Mouse (Mus musculus) intestine, postnatal 0 days (tissue): ENCODE results near the gene Acap2. TPM values are rescaled to one million over a fixed set of nuclear protein-coding genes. Genes with fewer than 3 reads are reported as not detected.

ENCODE experiments used
- ATAC-seq: fragments of 200-750 bp; cut with Nextera tagmentation; 2 replicates; pipeline ENCODE4 v1.8.0; 2017; ENCODE audit warnings: mild to moderate bottlenecking, moderate TSS enrichment, moderate library complexity
- H3K27ac ChIP-seq: fragments of 300-500 bp; sonication (generic); 2 replicates; pipeline ENCODE4 v1.5.1; 2014; ENCODE audit warnings: mild to moderate bottlenecking, low read depth, low read length, moderate library complexity
- H3K27me3 ChIP-seq: fragments of 300-500 bp; sonication (generic); replicated peaks from 2 replicates; pipeline ENCODE4 v1.6.1; 2014; ENCODE audit warnings: low read length, mixed read lengths; ENCODE audit not compliant: control insufficient read depth, insufficient read depth
- H3K36me3 ChIP-seq: fragments of 300-500 bp; sonication (generic); 2 replicates; pipeline ENCODE4 v1.6.1; 2014; ENCODE audit warnings: mild to moderate bottlenecking, moderate library complexity; ENCODE audit not compliant: control insufficient read depth, insufficient read depth
- H3K4me1 ChIP-seq: fragments of 300-500 bp; sonication (generic); replicated peaks from 2 replicates; pipeline ENCODE4 v1.6.1; 2014; ENCODE audit warnings: antibody characterized with exemption, low read length, mixed read lengths; ENCODE audit not compliant: control insufficient read depth, insufficient read depth
- H3K4me2 ChIP-seq: fragments of 300-500 bp; sonication (generic); replicated peaks from 2 replicates; pipeline ENCODE4 v1.6.1; 2014; ENCODE audit warnings: low read depth, mild to moderate bottlenecking, moderate library complexity
- H3K4me3 ChIP-seq: fragments of 300-500 bp; sonication (generic); 2 replicates; pipeline ENCODE4 v1.5.1; 2014; ENCODE audit warnings: low read depth, low read length
- H3K9ac ChIP-seq: fragments of 300-500 bp; sonication (generic); 2 replicates; pipeline ENCODE4 v1.6.1; 2014; ENCODE audit warnings: mild to moderate bottlenecking, low read depth, low read length
- H3K9me3 ChIP-seq: fragments of 300-500 bp; sonication (generic); 2 replicates; pipeline ENCODE4 v1.6.1; 2016; ENCODE audit warnings: mixed run types; ENCODE audit not compliant: control insufficient read depth
- CTCF ChIP-seq: sonication (generic); IDR thresholded peaks from 2 replicates; pipeline ENCODE4 v1.5.1; 2016; ENCODE audit warnings: low read depth, mild to moderate bottlenecking, control low read depth, antibody characterized with exemption, moderate library complexity
- WGBS: fragments of 180-500 bp; shearing (Covaris S2); extraction: QIAGEN DNeasy Blood & Tissue Kit; methylation state at CpG from one replicate; pipeline ENCODE4 v1.1.7; 2014; 5-methylcytosine and 5-hydroxymethylcytosine counted together
- polyA plus RNA-seq: library from polyadenylated mRNA; unstranded; fragments of >200 nt; fragmentation: Nextera tagmentation; extraction: Ambion mirVana; gene quantifications from 2 replicates; pipeline ENCODE4 v1.2.1, GENCODE M21; 2015

Acap2 gene
- polyA plus RNA-seq, 1 experiment from 2014 or later: 10.6 TPM

- Histone ChIP-seq H3K9ac (no peak overlapping the region), H3K27ac (no peak overlapping the region), H3K27me3 (no peaks in the 10 kb centered on the region), H3K4me3 (no peak overlapping the region), H3K4me2 (peak overlapping the region; percentile 57), H3K4me1 (no peaks in the 10 kb centered on the region; the same call in 1 of the 2 replicates), H3K36me3 (no peaks in the 10 kb centered on the region), H3K9me3 (no peaks in the 10 kb centered on the region)
- ATAC-seq: no peak
- WGBS: 22% methylated on average over 4 of the region's 4 CpGs
- no peak for TF ChIP-seq CTCF
These were observed 32.1 kb upstream of the Acap2 start for GRCm38 (mm10) chr16:31233167-31233498.

DNA sequence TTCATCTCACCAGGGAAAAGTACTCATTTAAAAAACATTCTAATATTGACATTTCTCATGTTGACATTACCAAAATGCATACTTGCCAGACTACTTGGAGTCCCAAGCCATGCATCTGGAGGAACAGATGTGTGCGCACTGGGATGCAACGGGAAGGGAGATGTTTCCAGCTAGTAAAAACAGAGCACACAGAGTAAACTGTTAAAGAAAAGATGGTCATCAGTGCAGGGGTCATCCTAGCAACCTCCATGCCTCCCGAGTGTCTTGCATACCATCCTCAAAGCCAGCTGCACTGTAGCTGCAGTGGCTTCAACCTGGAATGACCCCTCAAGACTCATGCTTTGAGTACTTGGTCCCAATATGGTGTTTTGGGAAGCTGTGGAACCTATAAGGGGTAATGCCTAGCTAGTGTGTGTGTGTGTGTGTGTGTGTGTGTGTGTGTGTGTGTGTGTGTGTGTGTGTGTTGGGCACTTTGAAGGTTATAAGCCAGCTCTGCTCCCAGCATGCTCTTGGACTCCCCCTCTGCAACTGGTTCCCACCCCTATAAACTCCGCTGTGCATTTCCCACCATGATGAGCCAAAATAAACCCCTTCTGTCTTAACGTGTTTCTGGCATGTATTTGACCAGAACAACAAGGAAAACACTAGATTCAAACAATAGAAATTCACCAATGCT, 31.6 kb upstream of the Acap2 start:
- no peak overlapping the region for H3K27ac ChIP-seq
- H3K9me3 ChIP-seq: no peaks in the 10 kb centered on the region
- WGBS: 54% methylated on average over 5 of the region's 5 CpGs
- no peak overlapping the region for H3K4me2 ChIP-seq
- H3K27me3 ChIP-seq: no peaks in the 10 kb centered on the region
- no peak overlapping the region for H3K9ac ChIP-seq
- no peaks in the 10 kb centered on the region for H3K36me3 ChIP-seq
- no peak for ATAC-seq
- no peak overlapping the region for H3K4me3 ChIP-seq
- H3K4me1 ChIP-seq: no peaks in the 10 kb centered on the region; the same call in 1 of the 2 replicates
- no peak for TF ChIP-seq CTCF

DNA sequence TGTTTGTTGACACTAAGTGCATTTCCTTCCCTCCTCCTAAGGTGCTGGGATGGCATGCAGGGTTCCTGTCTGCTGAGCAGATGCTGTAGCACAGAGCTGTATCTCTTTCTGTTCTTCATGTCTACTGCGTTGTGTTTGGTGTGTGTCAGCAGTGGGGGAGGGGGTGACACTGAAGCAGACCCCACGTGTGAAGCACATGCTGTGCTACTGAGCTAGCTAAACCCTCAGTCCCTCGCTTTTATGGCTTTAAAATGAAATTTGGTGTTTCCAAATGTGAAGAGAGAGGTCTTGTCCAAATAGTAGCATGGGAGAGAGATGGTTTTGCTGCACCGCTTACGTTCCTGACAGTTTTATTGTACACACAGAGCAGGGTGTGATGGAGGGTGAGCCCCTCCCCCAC, 30.5 kb upstream of the Acap2 start:
- no peaks in the 10 kb centered on the region for H3K36me3 ChIP-seq
- H3K27me3 ChIP-seq: no peaks in the 10 kb centered on the region
- H3K9me3 ChIP-seq: no peaks in the 10 kb centered on the region
- TF ChIP-seq CTCF: no peak
- 63% methylated on average over 5 of the region's 5 CpGs for WGBS
- ATAC-seq: no peak
- H3K4me1 ChIP-seq: no peaks in the 10 kb centered on the region; the same call in 1 of the 2 replicates
- no peak overlapping the region for H3K4me2 ChIP-seq
- no peak overlapping the region for H3K4me3 ChIP-seq
- no peak overlapping the region for H3K9ac ChIP-seq
- H3K27ac ChIP-seq: no peak overlapping the region

DNA sequence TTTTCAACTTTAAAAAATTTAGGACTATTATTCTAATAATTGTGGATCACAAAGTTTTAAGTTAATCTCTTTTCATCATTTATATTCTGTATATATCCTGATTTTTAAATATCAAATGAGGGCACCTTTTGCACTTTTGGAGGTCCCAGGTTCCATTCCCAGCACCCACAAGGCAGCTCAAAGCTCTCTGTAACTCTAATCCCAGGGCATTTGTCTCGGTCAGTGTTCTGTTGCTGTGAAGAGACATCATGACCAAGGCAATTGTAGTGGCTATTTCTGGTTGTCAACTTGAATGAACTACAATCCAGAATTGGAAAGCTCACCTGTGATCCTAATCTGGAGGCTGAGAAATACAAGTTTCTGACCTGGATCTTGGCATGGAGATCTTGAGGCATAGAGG, 26.7 kb upstream of the Acap2 start:
- 89% methylated on average over 1 of the region's 1 CpGs for WGBS
- Histone ChIP-seq H3K4me1 (no peaks in the 10 kb centered on the region), H3K9me3 (no peaks in the 10 kb centered on the region), H3K4me3 (no peak overlapping the region), H3K9ac (no peak overlapping the region), H3K27me3 (no peaks in the 10 kb centered on the region), H3K4me2 (no peak overlapping the region), H3K36me3 (no peaks in the 10 kb centered on the region), H3K27ac (no peak overlapping the region)
- no peak for ATAC-seq
- TF ChIP-seq CTCF: no peak

GRCm38 (mm10) chr16:31215271-31215670, 14.2 kb upstream of the Acap2 start:
- Histone ChIP-seq H3K4me2 (no peak overlapping the region), H3K36me3 (no peaks in the 10 kb centered on the region), H3K9me3 (no peaks in the 10 kb centered on the region), H3K27ac (no peak overlapping the region), H3K4me3 (no peak overlapping the region), H3K4me1 (no peaks in the 10 kb centered on the region), H3K27me3 (no peaks in the 10 kb centered on the region), H3K9ac (no peak overlapping the region)
- no peak for TF ChIP-seq CTCF
- ATAC-seq: no peak
- WGBS: 93% methylated on average over 4 of the region's 4 CpGs

- WGBS: 93% methylated on average over 6 of the region's 6 CpGs
- Histone ChIP-seq H3K27me3 (no peaks in the 10 kb centered on the region), H3K27ac (no peak overlapping the region), H3K4me2 (no peak overlapping the region), H3K4me3 (no peak overlapping the region), H3K36me3 (no peaks in the 10 kb centered on the region), H3K9ac (no peak overlapping the region), H3K4me1 (no peaks in the 10 kb centered on the region), H3K9me3 (no peaks in the 10 kb centered on the region)
- ATAC-seq: no peak
- TF ChIP-seq CTCF: no peak
These were observed 12.4 kb upstream of the Acap2 start for GRCm38 (mm10) chr16:31213463-31213862.

GRCm38 (mm10) chr16:31211503-31211902, 10.5 kb upstream of the Acap2 start:
- no peak overlapping the region for H3K4me2 ChIP-seq
- H3K27ac ChIP-seq: no peak overlapping the region
- H3K9me3 ChIP-seq: no peaks in the 10 kb centered on the region
- ATAC-seq: no peak
- TF ChIP-seq CTCF: no peak
- no peak overlapping the region for H3K4me3 ChIP-seq
- WGBS: 63% methylated on average over 9 of the region's 9 CpGs
- H3K4me1 ChIP-seq: no peaks in the 10 kb centered on the region
- no peaks in the 10 kb centered on the region for H3K36me3 ChIP-seq
- H3K9ac ChIP-seq: no peak overlapping the region
- H3K27me3 ChIP-seq: no peaks in the 10 kb centered on the region
